Mouse (Mus musculus) midbrain, embryonic 15.5 days (tissue): ENCODE measurements around the gene Tmem240. TPM values are rescaled to one million over a fixed set of nuclear protein-coding genes. Genes with fewer than 3 reads are reported as not detected.

ENCODE experiments used
- ATAC-seq: fragments of 200-750 bp; cut with Nextera tagmentation; replicated peaks from 2 replicates; pipeline ENCODE4 v1.8.0; 2017; ENCODE audit warnings: moderate TSS enrichment
- H3K27ac ChIP-seq: fragments of 300-500 bp; sonication (generic); 2 replicates; pipeline ENCODE4 v1.5.1; 2015; ENCODE audit warnings: mild to moderate bottlenecking, inconsistent platforms
- H3K27me3 ChIP-seq: fragments of 300-500 bp; sonication (generic); replicated peaks from 2 replicates; pipeline ENCODE4 v1.6.1; 2015; ENCODE audit warnings: inconsistent platforms
- H3K36me3 ChIP-seq: fragments of 300-500 bp; sonication (generic); replicated peaks from 2 replicates; pipeline ENCODE4 v1.6.1; 2015; ENCODE audit warnings: inconsistent platforms
- H3K4me1 ChIP-seq: fragments of 300-500 bp; sonication (generic); 2 replicates; pipeline ENCODE4 v1.6.1; 2015; ENCODE audit warnings: inconsistent platforms
- H3K4me2 ChIP-seq: fragments of 300-500 bp; sonication (generic); 2 replicates; pipeline ENCODE4 v1.6.1; 2015; ENCODE audit warnings: inconsistent platforms, mild to moderate bottlenecking, moderate library complexity
- H3K4me3 ChIP-seq: fragments of 300-500 bp; sonication (generic); 2 replicates; pipeline ENCODE4 v1.5.1; 2015; ENCODE audit warnings: mild to moderate bottlenecking, inconsistent platforms
- H3K9ac ChIP-seq: fragments of 300-500 bp; sonication (generic); 2 replicates; pipeline ENCODE4 v1.6.1; 2015; ENCODE audit warnings: mild to moderate bottlenecking, inconsistent platforms
- H3K9me3 ChIP-seq: fragments of 300-500 bp; sonication (generic); 2 replicates; pipeline ENCODE4 v1.6.1; 2016; ENCODE audit warnings: inconsistent platforms
- WGBS: fragments of 180-500 bp; shearing (Covaris S2); methylation state at CpG from one replicate; pipeline ENCODE4 v1.1.7; 2015; ENCODE audit warnings: mixed read lengths; 5-methylcytosine and 5-hydroxymethylcytosine counted together
- polyA plus RNA-seq: library from polyadenylated mRNA; unstranded; fragments of >200 nt; fragmentation: Nextera tagmentation; extraction: Ambion mirVana; gene quantifications from 2 replicates; pipeline ENCODE4 v1.2.1, GENCODE M21; 2015

Gene Tmem240
- polyA plus RNA-seq, 1 experiment from 2014 or later, result 24.8 TPM

DNA sequence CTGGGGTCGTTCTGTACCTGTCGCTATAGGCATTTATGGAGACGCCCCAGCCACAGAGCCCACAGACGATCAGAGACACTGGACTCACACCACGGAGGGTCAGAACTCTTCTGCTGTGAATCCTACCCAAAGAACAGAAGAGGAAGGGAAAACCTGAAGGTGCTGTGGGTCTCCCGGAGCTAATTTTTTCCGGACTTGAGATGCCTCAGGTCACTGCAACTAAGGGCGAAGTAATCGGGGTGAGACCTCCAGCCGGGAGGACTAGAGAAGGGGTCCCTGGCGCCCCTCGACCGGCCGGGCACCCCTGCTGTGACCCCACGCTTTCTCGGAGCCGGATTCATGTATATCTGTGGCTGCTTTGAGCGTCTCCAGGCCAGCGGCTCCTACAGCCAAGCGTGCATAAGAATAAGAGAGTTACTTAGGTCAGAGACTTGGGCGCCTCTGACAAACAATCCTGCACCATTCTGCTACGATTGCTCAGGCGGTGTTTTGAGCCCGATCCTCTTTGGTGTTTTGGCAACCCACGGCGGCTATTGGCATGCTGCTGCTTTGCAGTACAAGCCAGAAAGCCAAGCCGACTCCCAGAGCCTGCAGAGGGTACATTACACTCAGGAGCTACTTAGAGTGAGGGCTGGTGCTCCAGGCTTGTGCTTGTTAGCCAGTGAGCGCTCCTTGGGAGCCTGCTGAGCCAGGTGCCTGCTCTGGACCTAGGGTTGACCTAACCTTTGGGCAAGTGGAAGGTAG is 26.9 kb downstream of the Tmem240 start:
- Histone ChIP-seq H3K9ac (peak overlapping the region; percentile 63), H3K36me3 (no peaks in the 10 kb centered on the region), H3K4me2 (peak overlapping the region; percentile 99), H3K9me3 (no peaks in the 10 kb centered on the region), H3K27ac (peak overlapping the region; percentile 38), H3K27me3 (no peaks in the 10 kb centered on the region), H3K4me3 (peak overlapping the region; percentile 96), H3K4me1 (peaks cover 30% of the 10 kb centered on the region)
- ATAC-seq, result peak; percentile 53; the same call in 1 of the 2 replicates
- WGBS, result 2% methylated on average over 28 of the region's 28 CpGs

DNA sequence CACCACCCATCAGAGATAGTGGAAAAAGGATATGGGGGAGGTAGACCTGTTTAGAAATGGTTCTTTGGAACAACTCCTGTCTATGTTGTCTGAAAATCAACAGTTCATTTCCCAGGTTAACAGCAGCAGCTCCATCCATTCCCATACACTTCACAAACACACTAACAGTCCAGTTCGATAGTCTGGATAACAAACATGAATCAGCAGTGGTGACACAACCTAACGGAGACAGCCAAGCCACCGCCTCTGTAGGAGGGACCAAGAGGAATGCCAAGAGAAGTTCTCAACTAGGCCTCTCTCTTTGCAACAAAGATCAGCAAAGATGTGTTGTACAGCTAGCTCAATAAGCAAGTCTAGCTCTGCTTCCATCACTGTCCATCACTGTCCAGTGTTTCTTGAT is 27.8 kb downstream of the Tmem240 start:
- 89% methylated on average over 3 of the region's 3 CpGs for WGBS

DNA sequence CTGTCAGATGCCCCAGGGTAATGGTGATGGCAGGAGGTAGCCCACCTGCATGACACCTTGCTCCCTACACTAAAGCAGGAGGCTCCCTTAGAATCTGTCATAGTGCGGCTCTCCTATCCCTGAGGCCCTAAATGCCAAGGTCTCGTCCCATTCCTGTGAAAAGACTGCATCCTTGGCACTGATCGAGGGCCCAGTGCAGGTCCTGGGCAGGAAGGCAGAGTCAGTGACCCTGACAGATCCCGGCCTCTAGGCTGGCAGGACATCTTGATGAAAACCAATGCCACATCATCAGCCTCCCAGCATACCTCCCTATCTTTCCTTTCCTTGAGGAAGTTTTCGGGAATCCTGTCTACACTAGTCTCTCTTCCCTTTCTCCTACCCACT is 34.9 kb downstream of the Tmem240 start:
- H3K4me3 ChIP-seq, result peak overlapping the region; percentile 46
- H3K27me3 ChIP-seq, result peaks cover 20% of the 10 kb centered on the region
- no peaks in the 10 kb centered on the region for H3K36me3 ChIP-seq
- no peaks in the 10 kb centered on the region for H3K9me3 ChIP-seq
- H3K4me2 ChIP-seq, result peak overlapping the region; percentile 76
- ATAC-seq, result no peak
- 65% methylated on average over 5 of the region's 5 CpGs for WGBS
- peak overlapping the region; percentile 64 for H3K9ac ChIP-seq
- peak overlapping the region; percentile 67; the same call in 1 of the 2 replicates for H3K27ac ChIP-seq
- peaks cover 25% of the 10 kb centered on the region for H3K4me1 ChIP-seq

More for the DNA sequence above, 27.8 kb downstream of the Tmem240 start:
- no peak overlapping the region for H3K27ac ChIP-seq
- peaks cover 30% of the 10 kb centered on the region for H3K4me1 ChIP-seq
- H3K9ac ChIP-seq, result no peak overlapping the region
- H3K36me3 ChIP-seq, result no peaks in the 10 kb centered on the region
- no peak overlapping the region for H3K4me3 ChIP-seq
- no peaks in the 10 kb centered on the region for H3K9me3 ChIP-seq
- ATAC-seq, result no peak
- no peak overlapping the region for H3K4me2 ChIP-seq
- no peaks in the 10 kb centered on the region for H3K27me3 ChIP-seq

DNA sequence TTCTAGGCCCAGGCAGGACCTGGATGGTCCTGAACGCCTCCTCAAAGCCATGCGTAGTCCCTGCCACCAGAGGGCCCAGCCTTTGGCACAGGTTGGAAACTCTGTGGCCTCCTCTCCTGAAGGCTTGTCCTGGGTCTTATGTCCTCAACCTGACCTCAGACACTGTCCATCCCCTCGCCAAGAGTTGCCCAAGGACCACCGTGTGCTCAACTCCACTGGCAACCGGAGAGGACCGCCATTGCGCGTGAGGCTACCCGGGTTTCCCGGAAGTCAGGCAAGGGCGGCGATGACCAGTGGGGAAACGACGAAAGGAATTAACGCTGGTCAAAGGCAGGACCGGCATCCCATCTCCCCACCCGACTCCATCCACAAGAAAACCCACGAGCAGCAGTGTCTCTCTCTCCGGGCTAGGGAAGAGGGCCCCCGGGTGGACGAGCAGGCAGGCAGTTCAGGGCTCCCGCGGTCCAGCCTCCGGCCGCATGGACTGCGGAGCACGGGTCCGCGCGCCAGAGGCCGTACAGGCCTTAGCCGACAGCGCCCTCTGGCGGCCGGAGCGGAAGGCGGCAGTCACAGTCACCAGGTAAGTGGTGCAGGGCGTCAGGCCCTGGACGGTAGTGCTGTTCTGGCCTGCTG is 35.4 kb downstream of the Tmem240 start:
- under 1% methylated on average over 39 of the region's 39 CpGs for WGBS
- Histone ChIP-seq H3K36me3 (no peaks in the 10 kb centered on the region), H3K27ac (peak overlapping the region; percentile 67), H3K4me2 (peak overlapping the region; percentile 76), H3K4me3 (peak overlapping the region; percentile 46), H3K9me3 (no peaks in the 10 kb centered on the region), H3K9ac (peak overlapping the region; percentile 64), H3K4me1 (peaks cover 29% of the 10 kb centered on the region), H3K27me3 (peaks cover 20% of the 10 kb centered on the region)
- peak; percentile 70 for ATAC-seq

DNA sequence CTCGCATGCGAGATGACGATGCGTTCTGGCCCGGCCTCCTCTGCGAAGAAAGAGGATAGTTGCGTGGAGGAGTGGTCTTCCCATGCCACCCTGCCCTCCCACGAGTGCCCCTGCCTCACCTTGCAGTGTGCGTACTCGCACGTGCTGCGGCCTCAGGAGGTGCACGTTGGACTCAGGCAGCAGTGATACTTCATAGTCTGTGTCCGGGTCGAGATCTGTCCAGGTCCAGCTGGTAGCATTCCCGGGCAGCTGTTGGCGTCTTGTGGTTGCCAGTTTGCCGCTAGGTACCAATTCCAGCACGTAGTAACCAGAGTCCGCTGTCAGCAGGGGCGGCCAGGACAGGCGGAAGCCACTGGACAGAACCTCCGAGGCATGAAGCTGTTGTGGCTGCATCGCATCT is 36.0 kb downstream of the Tmem240 start:
- WGBS, result 46% methylated on average over 24 of the region's 24 CpGs
- ATAC-seq, result peak; percentile 24; the same call in 1 of the 2 replicates
- H3K27ac ChIP-seq, result no peak overlapping the region

GRCm38 (mm10) chr4:155771706-155772105 is 37.1 kb downstream of the Tmem240 start:
- Histone ChIP-seq H3K4me3 (no peak overlapping the region), H3K27ac (no peak overlapping the region), H3K9ac (no peak overlapping the region), H3K9me3 (no peaks in the 10 kb centered on the region), H3K4me1 (peaks cover 37% of the 10 kb centered on the region), H3K27me3 (peaks cover 20% of the 10 kb centered on the region), H3K36me3 (no peaks in the 10 kb centered on the region), H3K4me2 (peak overlapping the region; percentile 12; the same call in 1 of the 2 replicates)
- WGBS, result 88% methylated on average over 2 of the region's 2 CpGs
- no peak for ATAC-seq

More for the DNA sequence above, 36.0 kb downstream of the Tmem240 start:
- Histone ChIP-seq H3K4me2 (peak overlapping the region; percentile 76), H3K36me3 (no peaks in the 10 kb centered on the region), H3K4me3 (peak overlapping the region; percentile 46), H3K9ac (peak overlapping the region; percentile 64), H3K27me3 (peaks cover 20% of the 10 kb centered on the region), H3K4me1 (peaks cover 35% of the 10 kb centered on the region), H3K9me3 (no peaks in the 10 kb centered on the region)

DNA sequence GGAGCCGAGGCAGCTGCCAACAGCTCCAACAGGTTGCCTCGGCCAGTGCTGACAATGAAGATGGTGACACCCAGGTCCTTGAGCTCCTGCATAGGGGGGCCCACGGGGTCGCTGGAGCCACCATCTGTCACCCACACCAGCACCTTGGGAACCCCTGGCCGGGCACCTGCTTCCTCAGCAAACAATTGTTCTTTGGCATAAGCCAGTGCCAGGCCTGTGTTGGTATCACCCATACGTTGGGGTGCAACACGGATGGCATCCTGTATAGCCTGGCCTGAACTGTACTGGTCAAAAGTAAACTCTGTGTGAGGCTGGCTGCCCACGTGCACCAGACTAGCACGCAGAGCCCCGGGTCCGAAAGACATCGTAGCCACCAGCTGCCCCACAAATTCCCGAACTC is 38.2 kb downstream of the Tmem240 start:
- H3K9ac ChIP-seq, result no peak overlapping the region
- ATAC-seq, result no peak
- peaks cover 37% of the 10 kb centered on the region for H3K4me1 ChIP-seq
- peaks cover 20% of the 10 kb centered on the region for H3K27me3 ChIP-seq
- H3K36me3 ChIP-seq, result no peaks in the 10 kb centered on the region
- H3K4me3 ChIP-seq, result 0 out of 2 replicates have a peak overlapping the region, but pooled peaks have one; percentile 8
- peak overlapping the region; percentile 80; the same call in 1 of the 2 replicates for H3K4me2 ChIP-seq
- WGBS, result 86% methylated on average over 13 of the region's 13 CpGs
- no peak overlapping the region for H3K27ac ChIP-seq
- no peaks in the 10 kb centered on the region for H3K9me3 ChIP-seq

- Histone ChIP-seq H3K9me3 (no peaks in the 10 kb centered on the region), H3K27ac (no peak overlapping the region), H3K9ac (peak overlapping the region; percentile 33), H3K4me2 (peak overlapping the region; percentile 80), H3K4me1 (peaks cover 37% of the 10 kb centered on the region), H3K4me3 (peak overlapping the region; percentile 44), H3K27me3 (peaks cover 20% of the 10 kb centered on the region), H3K36me3 (no peaks in the 10 kb centered on the region)
- no peak for ATAC-seq
- WGBS, result 31% methylated on average over 5 of the region's 5 CpGs
Measured at GRCm38 (mm10) chr4:155773335-155774078, 38.9 kb downstream of the Tmem240 start.

DNA sequence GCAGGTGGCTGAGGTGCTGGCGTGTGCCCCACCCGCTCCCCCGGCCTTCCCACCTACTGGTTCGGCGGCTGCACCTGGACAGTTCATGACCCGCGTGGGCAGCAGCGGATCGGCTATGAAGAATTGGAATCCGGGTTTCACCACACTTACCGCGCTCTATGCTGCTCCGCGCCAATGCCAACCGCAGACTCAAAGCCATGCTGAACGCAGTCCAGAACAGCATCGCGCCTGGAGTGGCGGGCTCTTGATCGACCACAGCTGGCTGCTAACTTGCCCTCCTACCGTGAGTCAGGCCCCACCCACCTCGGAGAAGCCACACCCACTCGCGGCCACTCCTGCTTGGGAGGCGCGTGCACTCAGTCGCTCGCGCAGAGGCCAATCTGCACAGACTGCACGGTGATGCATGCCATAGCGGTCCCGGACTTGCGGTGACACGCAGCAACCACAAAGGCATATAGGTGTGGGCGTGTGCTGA is 39.7 kb downstream of the Tmem240 start, which contains the start of gene Vwa1:
Vwa1 (minus strand) TSS at position 419 of the 475 bp plus-strand sequence.
- ATAC-seq, result peak; percentile 84
- H3K36me3 ChIP-seq, result no peaks in the 10 kb centered on the region
- H3K27ac ChIP-seq, result peak within 1 kb of the TSS; percentile 65
- H3K4me3 ChIP-seq, result peak within 1 kb of the TSS; percentile 44
- H3K27me3 ChIP-seq, result peaks cover 20% of the 10 kb centered on the region
- peak within 1 kb of the TSS; percentile 80 for H3K4me2 ChIP-seq
- no peaks in the 10 kb centered on the region for H3K9me3 ChIP-seq
- peaks cover 36% of the 10 kb centered on the region for H3K4me1 ChIP-seq
- peak within 1 kb of the TSS; percentile 33 for H3K9ac ChIP-seq
- WGBS, result under 1% methylated on average over 35 of the region's 35 CpGs

DNA sequence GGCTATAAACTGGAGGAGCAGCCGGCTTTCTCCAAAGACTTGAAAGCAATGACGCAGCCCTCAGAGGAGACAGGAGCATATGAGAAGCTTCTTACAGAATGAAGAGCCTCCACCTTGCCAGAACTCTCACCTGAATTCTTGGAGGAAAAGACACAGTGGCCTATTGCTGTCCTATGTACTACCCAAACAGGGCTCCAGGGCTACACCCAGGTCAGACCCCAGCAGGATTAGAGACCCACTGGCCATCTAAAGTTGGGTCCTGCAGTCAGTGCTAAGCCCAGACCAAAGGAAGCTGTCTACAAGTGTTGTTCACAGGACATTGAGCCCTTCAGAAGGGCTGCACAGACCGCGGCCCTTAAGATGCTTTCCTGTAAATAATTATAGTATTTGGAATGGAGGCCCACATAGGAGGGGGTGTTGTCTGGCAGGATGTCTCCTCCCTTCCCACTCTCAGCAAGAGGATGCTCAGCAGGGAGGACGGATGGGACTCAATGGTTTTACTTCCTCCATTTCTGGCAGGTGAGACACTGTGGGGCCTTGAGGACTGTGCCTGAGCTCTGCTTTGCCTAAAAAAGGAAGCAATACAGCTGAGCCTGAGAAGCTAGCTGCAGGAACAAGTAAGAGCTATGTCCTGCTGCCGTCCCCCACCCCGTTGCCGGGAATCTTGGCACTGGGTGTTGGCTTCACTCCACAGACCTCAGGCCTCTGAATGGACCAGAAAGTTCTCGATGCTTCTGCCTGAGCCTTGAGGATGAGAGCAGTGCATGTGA is 40.6 kb downstream of the Tmem240 start:
- no peaks in the 10 kb centered on the region for H3K36me3 ChIP-seq
- H3K9ac ChIP-seq, result peak overlapping the region; percentile 33
- peak overlapping the region; percentile 44 for H3K4me3 ChIP-seq
- H3K4me1 ChIP-seq, result peaks cover 28% of the 10 kb centered on the region
- peak; percentile 11; the same call in 1 of the 2 replicates for ATAC-seq
- peaks cover 20% of the 10 kb centered on the region for H3K27me3 ChIP-seq
- 58% methylated on average over 9 of the region's 9 CpGs for WGBS
- H3K9me3 ChIP-seq, result no peaks in the 10 kb centered on the region
- H3K4me2 ChIP-seq, result peak overlapping the region; percentile 80
- H3K27ac ChIP-seq, result peak overlapping the region; percentile 65

- Histone ChIP-seq H3K4me3 (no peak overlapping the region), H3K4me1 (peaks cover 21% of the 10 kb centered on the region), H3K27me3 (peaks cover 20% of the 10 kb centered on the region), H3K9ac (0 out of 2 replicates have a peak overlapping the region, but pooled peaks have one; percentile 33), H3K36me3 (no peaks in the 10 kb centered on the region), H3K27ac (0 out of 2 replicates have a peak overlapping the region, but pooled peaks have one; percentile 65), H3K9me3 (no peaks in the 10 kb centered on the region), H3K4me2 (no peak overlapping the region)
- no peak for ATAC-seq
- 83% methylated on average over 3 of the region's 3 CpGs for WGBS
Measured at GRCm38 (mm10) chr4:155775855-155776254, 41.3 kb downstream of the Tmem240 start.
